Mouse (Mus musculus) megakaryocyte-erythroid progenitor cell, adult 5 weeks (primary cell): ENCODE data around the gene Gm49358. TPM values are rescaled to one million over a fixed set of nuclear protein-coding genes. Genes with fewer than 3 reads are reported as not detected.

ENCODE experiments used
- polyA plus RNA-seq: library from polyadenylated mRNA; stranded (reverse); fragments of >175 nt; gene quantifications from 2 replicates; pipeline ENCODE4 v1.2.3, GENCODE M21; 2012

The Gm49358 gene
- not detected in 2 replicates for polyA plus RNA-seq

GRCm38 (mm10) chr10:86763672-86764071 is at the start of gene Gm49358:
TSS of gene Gm49358 (plus strand) at chr10:86763972.

DNA sequence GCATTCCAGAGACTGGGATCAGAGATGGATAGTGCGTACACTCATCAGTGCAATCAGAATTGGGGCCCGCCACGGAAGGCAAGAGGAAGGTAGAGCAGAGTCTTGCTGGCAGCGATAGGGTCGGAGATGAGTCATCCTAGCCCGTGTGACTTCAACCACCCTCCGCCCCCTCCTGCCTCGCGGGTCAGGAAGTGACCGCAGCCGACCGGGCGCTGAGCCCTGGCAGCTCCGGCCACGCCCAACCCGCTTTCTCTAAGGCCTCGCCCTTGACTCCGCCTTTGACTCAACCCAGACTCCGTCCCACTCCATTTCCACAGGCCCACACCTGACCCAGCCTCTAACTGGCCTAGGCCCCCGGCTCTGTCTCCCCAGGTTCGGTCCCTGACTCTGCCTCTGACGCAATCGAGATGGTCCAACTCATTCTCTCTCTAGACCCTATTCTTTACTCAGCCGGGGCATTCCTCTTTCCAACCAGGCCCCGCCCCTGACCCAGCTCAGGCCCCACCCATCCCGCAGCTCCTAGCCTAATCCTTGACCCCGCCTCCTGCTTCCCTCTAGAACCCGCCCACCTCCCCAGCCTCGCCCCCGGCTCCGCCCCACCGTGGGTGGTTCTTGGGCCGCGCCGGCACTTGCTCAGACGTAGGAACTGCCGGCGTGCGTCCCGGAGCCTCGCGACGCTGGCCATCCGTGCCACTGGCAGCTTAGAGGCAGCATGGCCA is 14.8 kb downstream of the Gm49358 start, which contains the start of gene Nt5dc3:
TSS of gene Nt5dc3 (plus strand) at position 608 of the 719 bp plus-strand sequence.

Other genes with a start within 250 kb of the Gm49358 start
- 62.1 and 74.5 TPM in 2 replicates for gene Hsp90b1, start 58.5 kb upstream of the Gm49358 start, polyA plus RNA-seq
- 0.07 and 0.11 TPM in 2 replicates for gene Ttc41, start 58.2 kb upstream of the Gm49358 start, polyA plus RNA-seq
- 8.0 and 15.8 TPM in 2 replicates for gene Nt5dc3, start 15.0 kb downstream of the Gm49358 start, polyA plus RNA-seq
- 0.01 and 0.10 TPM in 2 replicates for gene Stab2, start 244.1 kb downstream of the Gm49358 start, polyA plus RNA-seq